ENCODE assay signal across 8 mouse cellular contexts in the genomic region with DNA sequence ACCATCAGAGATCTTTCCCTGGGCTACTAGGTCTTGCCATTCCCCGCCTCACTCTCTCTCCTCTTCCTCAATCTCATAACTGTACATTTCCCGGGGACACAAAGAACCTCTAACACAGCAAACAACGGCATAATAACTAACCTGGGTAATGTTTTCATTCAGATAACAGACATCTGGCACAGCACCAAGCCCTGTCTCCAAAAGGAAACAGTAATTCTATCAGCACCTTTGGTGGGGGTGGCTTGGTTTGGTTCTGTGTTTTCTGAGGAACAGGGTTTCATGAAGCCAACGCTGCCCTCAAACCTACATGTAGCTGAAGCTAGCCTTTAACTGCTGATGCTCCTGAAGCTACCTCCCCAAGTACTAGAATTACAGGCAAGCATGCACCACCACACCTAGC. TPM values are rescaled to one million over a fixed set of nuclear protein-coding genes. Genes with fewer than 3 reads are reported as not detected.
DNase-seq lines count a peak whose midpoint lies in the region; ATAC-seq lines count a peak whose summit lies in the region.

No protein-coding gene starts in this region.

- peak overlapping the region; percentile 76 for H3K4me2 ChIP-seq in heart, embryonic 13.5 days
- peak overlapping the region; percentile 90 for H3K4me2 ChIP-seq in intestine, embryonic 16.5 days (ENCODE audit: low read depth, low read length)

- no peak for ATAC-seq in heart, embryonic 13.5 days (ENCODE audit: extremely low read depth, insufficient number of reproducible peaks, low FRiP score, low TSS enrichment)
- ATAC-seq in intestine, embryonic 16.5 days = no peak

- peak overlapping the region; percentile 12; the same call in 1 of the 2 replicates for H3K27ac ChIP-seq in heart, embryonic 13.5 days (replicated peaks)
- H3K27ac ChIP-seq in intestine, embryonic 16.5 days (ENCODE audit: low read length) = peak overlapping the region; percentile 61; the same call in 1 of the 2 replicates

- 36% methylated on average over 4 of the region's 4 CpGs for WGBS in heart, embryonic 13.5 days
- 48% methylated on average over 4 of the region's 4 CpGs for WGBS in intestine, embryonic 16.5 days

- H3K9ac ChIP-seq in heart, embryonic 13.5 days = peak overlapping the region; percentile 58; the same call in 1 of the 2 replicates
- H3K9ac ChIP-seq in intestine, embryonic 16.5 days (ENCODE audit: low read depth, low read length) = peak overlapping the region; percentile 39; the same call in 1 of the 2 replicates

- no peaks in the 10 kb centered on the region for H3K9me3 ChIP-seq in heart, embryonic 13.5 days
- H3K9me3 ChIP-seq in intestine, embryonic 16.5 days (ENCODE audit: control insufficient read depth, low read length) = no peaks in the 10 kb centered on the region

- H3K4me1 ChIP-seq in heart, embryonic 13.5 days = peaks cover 39% of the 10 kb centered on the region
- peaks cover 36% of the 10 kb centered on the region for H3K4me1 ChIP-seq in intestine, embryonic 16.5 days (ENCODE audit: control insufficient read depth, insufficient read depth, low read length)

- H3K4me3 ChIP-seq in heart, embryonic 13.5 days = peak overlapping the region; percentile 74
- 0 out of 2 replicates have a peak overlapping the region, but pooled peaks have one; percentile 7 for H3K4me3 ChIP-seq in intestine, embryonic 16.5 days (ENCODE audit: low read length)

- peaks cover 13% of the 10 kb centered on the region; the same call in 1 of the 2 replicates for H3K36me3 ChIP-seq in heart, embryonic 13.5 days
- H3K36me3 ChIP-seq in intestine, embryonic 16.5 days (ENCODE audit: control insufficient read depth, insufficient read depth, low read length) = no peaks in the 10 kb centered on the region

- DNase-seq in heart, adult 11 months = no peak
- peak; percentile 54 for DNase-seq in c-Kit-positive CD71-positive TER-119-negative erythroid progenitor cells, embryonic 14.5 days (ENCODE audit: low read depth)
- DNase-seq in lung, postnatal 10 days = peak; percentile 28
- no peak for DNase-seq in layer of hippocampus, adult 8-10 months (ENCODE audit: low spot score in 2 of 2)
- DNase-seq in ovary, postnatal 36 days (ENCODE audit: low spot score) = no peak
- no peak for DNase-seq in ovary, postnatal 10 days (ENCODE audit: low spot score)

- H3K27me3 ChIP-seq in heart, embryonic 13.5 days (replicated peaks) = no peaks in the 10 kb centered on the region
- H3K27me3 ChIP-seq in intestine, embryonic 16.5 days (replicated peaks; ENCODE audit: control insufficient read depth, insufficient read depth, low read length) = no peaks in the 10 kb centered on the region

RNA-seq across cellular contexts. Expression of a gene that starts 2.2 kb away (rescaled TPM):
- polyA plus RNA-seq in heart, embryonic 13.5 days (2015; fragmentation: Nextera tagmentation; extraction: Ambion mirVana) = 125 and 133 TPM in 2 replicates
- polyA plus RNA-seq in intestine, embryonic 16.5 days (2015; fragmentation: Nextera tagmentation; extraction: Ambion mirVana) = 234 and 236 TPM in 2 replicates
- 10 to 100 TPM; 26.2 to 28.0 (median 26.7) TPM for total RNA-seq in layer of hippocampus, adult 8-10 months (2022)

RNA-seq across cellular contexts. Expression of a gene that starts 41.6 kb away (rescaled TPM):
- polyA plus RNA-seq in heart, embryonic 13.5 days (2015; fragmentation: Nextera tagmentation; extraction: Ambion mirVana) = 45.5 and 49.4 TPM in 2 replicates
- polyA plus RNA-seq in intestine, embryonic 16.5 days (2015; fragmentation: Nextera tagmentation; extraction: Ambion mirVana) = 57.8 and 60.9 TPM in 2 replicates
- total RNA-seq in layer of hippocampus, adult 8-10 months (2022) = 10 to 100 TPM; 32.7 to 39.4 (median 36.6) TPM

Comparison
In these comparisons a context has a peak if more than half of its experiments do, and no peak if none do; other contexts are left out.
1. DNase-seq: peak in c-Kit-positive CD71-positive TER-119-negative erythroid progenitor cells, embryonic 14.5 days (single experiment) and lung, postnatal 10 days (single experiment); none in heart, adult 11 months (single experiment), layer of hippocampus, adult 8-10 months (0 of 2), ovary, postnatal 36 days (single experiment) and ovary, postnatal 10 days (single experiment).